Mouse (Mus musculus) erythroblast, embryonic 14.5 days (primary cell): ENCODE data around the gene Cacna1c.

Source experiments
- GATA1 ChIP-seq: IDR thresholded peaks from 2 replicates; pipeline ENCODE4 v1.6.1; 2012; ENCODE audit warnings: low read length, inconsistent platforms, mixed read lengths
- TAL1 ChIP-seq: IDR thresholded peaks from 3 replicates; pipeline ENCODE4 v1.6.1; 2012; ENCODE audit warnings: low read length, inconsistent platforms, mixed read lengths

GRCm38 (mm10) chr6:119128076-119128475 is 68.1 kb downstream of the Cacna1c start:
- TF ChIP-seq GATA1 (no peak), TAL1 (no peak)
